Mouse (Mus musculus): Measurements from ENCODE around the gene C330007P06Rik. TPM values are rescaled to one million over a fixed set of nuclear protein-coding genes. Genes with fewer than 3 reads are reported as not detected.

Gene C330007P06Rik
- polyA plus RNA-seq, 1 experiment from 2014 or later: 36.2 TPM

GRCm38 (mm10) chrX:36826873-36827272, 47.0 kb downstream of the C330007P06Rik start:
- DNase-seq (ENCODE audit: low spot score) (no peak), ATAC-seq (replicated peaks; ENCODE audit: low FRiP score) (no peak)
- Histone ChIP-seq H3K36me3 (ENCODE audit: control insufficient read depth, insufficient read depth, low read length) (no peaks in the 10 kb centered on the region), H3K4me2 (ENCODE audit: low read depth, low read length, severe bottlenecking) (no peak overlapping the region), H3K4me3 (ENCODE audit: low read depth, low read length) (no peak overlapping the region), H3K27ac (ENCODE audit: low read depth, low read length) (no peak overlapping the region), H3K9me3 (ENCODE audit: control insufficient read depth, low read length) (no peaks in the 10 kb centered on the region), H3K27me3 (ENCODE audit: control insufficient read depth, insufficient read depth, low read length) (no peaks in the 10 kb centered on the region), H3K4me1 (replicated peaks; ENCODE audit: control insufficient read depth, insufficient read depth, low read length) (no peaks in the 10 kb centered on the region), H3K9ac (ENCODE audit: low read length) (no peak overlapping the region)
- WGBS: 95% methylated on average over 4 of the region's 5 CpGs

- Histone ChIP-seq H3K4me3 (ENCODE audit: low read depth, low read length) (no peak overlapping the region), H3K4me2 (ENCODE audit: low read depth, low read length, severe bottlenecking) (no peak overlapping the region), H3K9me3 (ENCODE audit: control insufficient read depth, low read length) (no peaks in the 10 kb centered on the region), H3K36me3 (ENCODE audit: control insufficient read depth, insufficient read depth, low read length) (no peaks in the 10 kb centered on the region), H3K27me3 (ENCODE audit: control insufficient read depth, insufficient read depth, low read length) (no peaks in the 10 kb centered on the region), H3K4me1 (replicated peaks; ENCODE audit: control insufficient read depth, insufficient read depth, low read length) (no peaks in the 10 kb centered on the region), H3K9ac (ENCODE audit: low read length) (no peak overlapping the region), H3K27ac (ENCODE audit: low read depth, low read length) (no peak overlapping the region)
- 57% methylated on average over 2 of the region's 2 CpGs for WGBS
- no peak for DNase-seq (ENCODE audit: low spot score)
- ATAC-seq (replicated peaks; ENCODE audit: low FRiP score): no peak
These were observed 48.9 kb downstream of the C330007P06Rik start for GRCm38 (mm10) chrX:36825032-36825431.

GRCm38 (mm10) chrX:36823932-36824711, 49.8 kb downstream of the C330007P06Rik start:
- no peaks in the 10 kb centered on the region for H3K27me3 ChIP-seq (ENCODE audit: control insufficient read depth, insufficient read depth, low read length)
- ATAC-seq (replicated peaks; ENCODE audit: low FRiP score) (no peak), DNase-seq (ENCODE audit: low spot score) (no peak)
- no peak overlapping the region for H3K4me2 ChIP-seq (ENCODE audit: low read depth, low read length, severe bottlenecking)
- H3K4me3 ChIP-seq (ENCODE audit: low read depth, low read length): no peak overlapping the region
- WGBS: 88% methylated on average over 10 of the region's 10 CpGs
- no peaks in the 10 kb centered on the region for H3K9me3 ChIP-seq (ENCODE audit: control insufficient read depth, low read length)
- no peaks in the 10 kb centered on the region for H3K4me1 ChIP-seq (replicated peaks; ENCODE audit: control insufficient read depth, insufficient read depth, low read length)
- H3K9ac ChIP-seq (ENCODE audit: low read length): no peak overlapping the region
- H3K27ac ChIP-seq (ENCODE audit: low read depth, low read length): no peak overlapping the region
- no peaks in the 10 kb centered on the region for H3K36me3 ChIP-seq (ENCODE audit: control insufficient read depth, insufficient read depth, low read length)

GRCm38 (mm10) chrX:36820201-36820600, 53.7 kb downstream of the C330007P06Rik start:
- 15% methylated on average over 4 of the region's 4 CpGs for WGBS
- Histone ChIP-seq H3K27ac (ENCODE audit: low read depth, low read length) (no peak overlapping the region), H3K9ac (ENCODE audit: low read length) (no peak overlapping the region), H3K4me2 (ENCODE audit: low read depth, low read length, severe bottlenecking) (no peak overlapping the region), H3K4me3 (ENCODE audit: low read depth, low read length) (no peak overlapping the region), H3K9me3 (ENCODE audit: control insufficient read depth, low read length) (no peaks in the 10 kb centered on the region), H3K36me3 (ENCODE audit: control insufficient read depth, insufficient read depth, low read length) (no peaks in the 10 kb centered on the region), H3K4me1 (replicated peaks; ENCODE audit: control insufficient read depth, insufficient read depth, low read length) (0 out of 2 replicates have a peak, but pooled peaks cover 4% of the 10 kb centered on the region), H3K27me3 (ENCODE audit: control insufficient read depth, insufficient read depth, low read length) (no peaks in the 10 kb centered on the region)
- ATAC-seq (replicated peaks; ENCODE audit: low FRiP score) (no peak), DNase-seq (ENCODE audit: low spot score) (peak; percentile 74)

GRCm38 (mm10) chrX:36819575-36819974, 54.3 kb downstream of the C330007P06Rik start:
- 0 out of 2 replicates have a peak, but pooled peaks cover 4% of the 10 kb centered on the region for H3K4me1 ChIP-seq (replicated peaks; ENCODE audit: control insufficient read depth, insufficient read depth, low read length)
- H3K27me3 ChIP-seq (ENCODE audit: control insufficient read depth, insufficient read depth, low read length): no peaks in the 10 kb centered on the region
- ATAC-seq (replicated peaks; ENCODE audit: low FRiP score): no peak
- no peak overlapping the region for H3K27ac ChIP-seq (ENCODE audit: low read depth, low read length)
- no peak overlapping the region for H3K4me3 ChIP-seq (ENCODE audit: low read depth, low read length)
- H3K36me3 ChIP-seq (ENCODE audit: control insufficient read depth, insufficient read depth, low read length): no peaks in the 10 kb centered on the region
- no peak for DNase-seq (ENCODE audit: low spot score)
- no peak overlapping the region for H3K4me2 ChIP-seq (ENCODE audit: low read depth, low read length, severe bottlenecking)
- WGBS: 57% methylated on average over 4 of the region's 4 CpGs
- no peaks in the 10 kb centered on the region for H3K9me3 ChIP-seq (ENCODE audit: control insufficient read depth, low read length)
- no peak overlapping the region for H3K9ac ChIP-seq (ENCODE audit: low read length)

GRCm38 (mm10) chrX:36816953-36817441, 56.9 kb downstream of the C330007P06Rik start:
- 18% methylated on average over 10 of the region's 10 CpGs for WGBS
- Histone ChIP-seq H3K27me3 (ENCODE audit: control insufficient read depth, insufficient read depth, low read length) (no peaks in the 10 kb centered on the region), H3K27ac (ENCODE audit: low read depth, low read length) (peak overlapping the region; percentile 75), H3K9ac (ENCODE audit: low read length) (peak overlapping the region; percentile 16; the same call in 1 of the 2 replicates), H3K4me2 (ENCODE audit: low read depth, low read length, severe bottlenecking) (peak overlapping the region; percentile 44), H3K9me3 (ENCODE audit: control insufficient read depth, low read length) (no peaks in the 10 kb centered on the region), H3K4me3 (ENCODE audit: low read depth, low read length) (no peak overlapping the region; the same call in 1 of the 2 replicates), H3K36me3 (ENCODE audit: control insufficient read depth, insufficient read depth, low read length) (no peaks in the 10 kb centered on the region), H3K4me1 (replicated peaks; ENCODE audit: control insufficient read depth, insufficient read depth, low read length) (0 out of 2 replicates have a peak, but pooled peaks cover 4% of the 10 kb centered on the region)
- DNase-seq (ENCODE audit: low spot score) (peak; percentile 89), ATAC-seq (replicated peaks; ENCODE audit: low FRiP score) (peak; percentile 95)

- Histone ChIP-seq H3K9ac (ENCODE audit: low read length) (peak overlapping the region; percentile 12; the same call in 1 of the 2 replicates), H3K36me3 (ENCODE audit: control insufficient read depth, insufficient read depth, low read length) (no peaks in the 10 kb centered on the region)
- ATAC-seq (replicated peaks; ENCODE audit: low FRiP score): peak; percentile 31
These were observed 57.5 kb downstream of the C330007P06Rik start for GRCm38 (mm10) chrX:36816368-36816899.

GRCm38 (mm10) chrX:36815439-36815838, 58.5 kb downstream of the C330007P06Rik start:
- H3K27ac ChIP-seq (ENCODE audit: low read depth, low read length): no peak overlapping the region
- ATAC-seq (replicated peaks; ENCODE audit: low FRiP score) (no peak), DNase-seq (ENCODE audit: low spot score) (no peak)
- 0 out of 2 replicates have a peak, but pooled peaks cover 4% of the 10 kb centered on the region for H3K4me1 ChIP-seq (replicated peaks; ENCODE audit: control insufficient read depth, insufficient read depth, low read length)
- no peaks in the 10 kb centered on the region for H3K27me3 ChIP-seq (ENCODE audit: control insufficient read depth, insufficient read depth, low read length)
- H3K9ac ChIP-seq (ENCODE audit: low read length): no peak overlapping the region
- whole genome bisulfite sequencing: 84% methylated on average over 2 of the region's 4 CpGs
- H3K4me2 ChIP-seq (ENCODE audit: low read depth, low read length, severe bottlenecking): no peak overlapping the region
- H3K9me3 ChIP-seq (ENCODE audit: control insufficient read depth, low read length): no peaks in the 10 kb centered on the region
- H3K36me3 ChIP-seq (ENCODE audit: control insufficient read depth, insufficient read depth, low read length): no peaks in the 10 kb centered on the region
- H3K4me3 ChIP-seq (ENCODE audit: low read depth, low read length): no peak overlapping the region

More at GRCm38 (mm10) chrX:36816368-36816899, 57.5 kb downstream of the C330007P06Rik start:
- peak overlapping the region; percentile 75 for H3K27ac ChIP-seq (ENCODE audit: low read depth, low read length)
- 0 out of 2 replicates have a peak, but pooled peaks cover 4% of the 10 kb centered on the region for H3K4me1 ChIP-seq (replicated peaks; ENCODE audit: control insufficient read depth, insufficient read depth, low read length)
- H3K9me3 ChIP-seq (ENCODE audit: control insufficient read depth, low read length): no peaks in the 10 kb centered on the region
- 30% methylated on average over 8 of the region's 8 CpGs for WGBS
- H3K4me3 ChIP-seq (ENCODE audit: low read depth, low read length): no peak overlapping the region; the same call in 1 of the 2 replicates
- H3K4me2 ChIP-seq (ENCODE audit: low read depth, low read length, severe bottlenecking): peak overlapping the region; percentile 44
- DNase-seq (ENCODE audit: low spot score): no peak
- no peaks in the 10 kb centered on the region for H3K27me3 ChIP-seq (ENCODE audit: control insufficient read depth, insufficient read depth, low read length)

All from forebrain, embryonic 11.5 days (tissue).